Mouse (Mus musculus): Measurements from ENCODE around the gene Tbc1d8. TPM values are rescaled to one million over a fixed set of nuclear protein-coding genes. Genes with fewer than 3 reads are reported as not detected.

Tbc1d8 gene
- polyA plus RNA-seq, 1 experiment from 2014 or later, result 5.4 TPM

Other genes starting within 250 kb of the Tbc1d8 start
- gene Rpl31, start 110.9 kb downstream of the Tbc1d8 start, polyA plus RNA-seq (2014; fragmentation: Nextera tagmentation; extraction: Ambion mirVana), result 430 and 474 TPM in 2 replicates
- 29.9 and 33.3 TPM in 2 replicates for gene Cnot11, start 56.2 kb upstream of the Tbc1d8 start, polyA plus RNA-seq (2014; fragmentation: Nextera tagmentation; extraction: Ambion mirVana)
- 22.0 and 22.6 TPM in 2 replicates for gene Rnf149, start 98.7 kb upstream of the Tbc1d8 start, polyA plus RNA-seq (2014; fragmentation: Nextera tagmentation; extraction: Ambion mirVana)
- gene Creg2, start 172.7 kb upstream of the Tbc1d8 start, polyA plus RNA-seq (2014; fragmentation: Nextera tagmentation; extraction: Ambion mirVana), result 0.41 and 0.82 TPM in 2 replicates
- gene Rfx8, start 242.2 kb upstream of the Tbc1d8 start, polyA plus RNA-seq (2014; fragmentation: Nextera tagmentation; extraction: Ambion mirVana), result 0.15 and 0.39 TPM in 2 replicates